Mouse (Mus musculus): Measurements from ENCODE around the gene Dnmt1.
"Not testable (repeated sequence)": the region's sequence is repeated elsewhere in the genome, so short reads cannot be mapped to it uniquely, and the experiment has no call there.

Dnmt1 gene

DNA sequence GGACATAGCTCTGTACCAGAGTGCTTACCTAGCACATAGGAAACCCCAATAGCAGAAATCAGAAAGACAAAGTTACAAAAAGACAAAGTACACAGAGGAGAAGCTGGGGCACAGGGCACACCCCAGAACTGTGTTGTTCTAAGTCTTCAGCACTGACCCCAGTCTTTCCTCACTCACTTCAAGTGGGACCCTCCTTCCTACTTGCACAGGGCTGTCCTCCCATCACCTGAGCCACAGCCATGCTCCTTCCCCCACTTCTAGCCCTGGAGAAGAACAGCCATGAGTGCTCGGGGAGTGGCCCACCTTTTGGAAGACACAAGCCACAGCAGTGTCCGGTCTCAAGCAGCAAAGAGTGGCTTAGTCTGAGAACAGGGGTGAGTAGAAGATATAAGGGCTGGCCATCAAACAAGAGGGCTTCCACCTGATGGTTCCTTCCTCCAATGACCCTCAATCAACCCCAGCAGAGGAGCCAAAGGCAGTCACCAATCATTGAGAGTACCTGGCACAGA, at the start of gene Dnmt1:
Dnmt1 (minus strand) TSS at position 459 of the 509 bp plus-strand sequence.
- no peak for DNase-seq

DNA sequence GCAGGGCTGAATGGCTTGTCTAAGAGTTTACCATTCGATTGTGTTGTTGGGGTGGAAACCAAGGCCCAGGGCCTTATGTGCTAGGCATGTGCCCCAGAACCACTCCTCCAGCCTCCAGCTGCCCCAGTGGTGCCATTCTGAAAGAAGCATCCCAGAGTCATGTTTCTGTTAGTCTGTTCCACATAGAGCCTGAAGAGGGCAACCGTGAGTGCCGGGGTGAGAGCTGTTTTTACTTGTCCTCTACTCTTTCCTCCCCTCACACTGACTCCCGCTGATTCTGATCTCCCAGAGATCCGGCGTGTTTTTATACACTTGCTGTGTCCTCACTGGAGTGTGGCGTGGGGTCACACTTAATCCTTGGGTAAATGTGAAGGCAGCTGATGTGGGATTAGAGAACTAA, 48.3 kb upstream of the Dnmt1 start:
- DNase-seq, result no peak

- no peak for DNase-seq
These were observed 47.7 kb upstream of the Dnmt1 start for GRCm38 (mm10) chr9:21007313-21007952.

- DNase-seq, result peak; percentile 73 to 85
These were observed 43.2 kb upstream of the Dnmt1 start, which contains the start of gene Mrpl4 for GRCm38 (mm10) chr9:21002627-21003551. Gene Mrpl4, plus strand, starts transcription at chr9:21002738.

- no peak for DNase-seq
These were observed 42.6 kb upstream of the Dnmt1 start for GRCm38 (mm10) chr9:21002270-21002626.

DNA sequence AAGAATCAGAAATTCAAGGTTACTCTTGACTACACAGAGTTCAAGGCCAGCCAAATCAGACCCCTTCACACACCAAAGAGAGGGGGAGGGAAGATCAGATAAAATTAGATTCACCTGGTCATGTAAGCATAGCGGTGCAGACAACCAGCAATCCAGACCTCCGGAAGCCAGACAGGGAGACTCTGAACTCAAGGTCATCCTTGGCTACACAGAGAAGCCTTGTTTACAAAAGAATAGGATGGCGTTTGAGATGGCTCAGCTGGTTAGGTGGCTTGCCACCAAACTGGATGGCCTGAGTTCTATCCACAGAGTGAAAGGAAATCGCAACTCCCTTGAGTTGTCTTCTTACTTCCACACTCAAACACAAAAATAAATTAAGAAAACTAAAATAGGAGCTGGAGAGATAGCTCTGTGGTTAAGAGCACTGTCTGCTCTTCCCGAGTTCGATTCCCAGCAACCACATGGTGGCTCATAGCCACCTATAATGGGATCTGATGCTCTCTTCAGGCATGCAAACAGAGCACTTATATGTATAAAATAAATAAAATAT, 42.0 kb upstream of the Dnmt1 start:
- DNase-seq, result no peak

DNA sequence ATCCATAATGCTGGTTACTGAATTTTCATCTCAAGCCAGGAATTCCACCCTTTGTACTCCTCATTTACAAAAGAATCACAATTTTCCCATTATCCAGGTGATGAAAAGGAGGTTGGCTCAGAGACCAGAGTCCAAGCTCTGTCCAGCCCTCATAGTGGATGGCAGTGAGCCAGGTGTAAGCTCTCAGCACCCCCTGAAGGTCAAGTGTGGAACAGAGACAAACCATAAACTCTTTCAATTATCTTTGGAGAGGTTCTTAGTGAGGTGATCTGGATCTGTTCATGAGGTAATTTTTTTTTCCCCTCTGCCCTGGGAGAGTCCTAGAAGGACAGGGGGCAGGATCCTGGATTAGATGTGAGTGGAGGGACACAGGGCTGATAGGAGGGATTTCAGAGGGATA, 41.1 kb upstream of the Dnmt1 start:
- peak; percentile 46 to 67 for DNase-seq

DNA sequence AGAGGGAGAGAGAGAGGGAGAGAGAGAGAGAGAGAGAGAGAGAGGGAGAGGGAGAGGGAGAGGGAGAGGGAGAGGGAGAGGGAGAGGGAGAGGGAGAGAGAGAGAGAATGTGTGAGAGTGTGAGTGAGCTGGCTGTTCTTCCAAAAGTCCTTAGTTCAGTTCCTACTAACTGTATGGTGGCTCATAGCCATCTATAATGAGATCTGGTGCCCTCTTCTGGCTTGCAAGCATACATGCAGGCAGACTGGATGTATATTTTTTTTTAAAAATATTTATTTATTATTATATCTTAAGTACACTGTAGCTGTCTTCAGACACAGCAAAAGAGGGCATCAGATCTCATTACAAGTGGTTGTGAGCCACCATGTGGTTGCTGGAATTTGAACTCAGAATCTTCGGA, 38.6 kb upstream of the Dnmt1 start:
- DNase-seq, result not testable (repeated sequence)

DNA sequence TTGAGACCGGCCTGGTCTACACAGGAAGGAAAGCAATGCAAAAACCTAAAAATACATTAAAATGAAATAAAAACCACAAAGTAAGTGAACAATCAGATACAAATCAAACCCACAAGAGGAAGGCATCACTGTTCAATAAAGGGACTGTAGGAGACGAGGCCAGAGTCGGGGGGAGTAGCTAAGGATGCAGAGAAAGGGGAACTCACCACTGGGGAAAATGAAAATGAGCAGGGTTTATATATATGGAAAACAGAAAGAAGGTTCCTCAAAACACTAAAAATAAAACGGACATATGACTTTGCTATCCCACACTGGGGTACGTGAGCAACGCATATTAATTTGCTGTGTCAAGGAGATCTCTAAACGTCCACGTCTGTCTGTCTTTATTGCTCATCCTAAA, 37.4 kb upstream of the Dnmt1 start:
- DNase-seq, result no peak

- DNase-seq, result peak; percentile 66 to 81
These were observed 35.4 kb upstream of the Dnmt1 start for GRCm38 (mm10) chr9:20995069-20995468.

GRCm38 (mm10) chr9:20993165-20993898, 33.6 kb upstream of the Dnmt1 start:
- no peak for DNase-seq

DNA sequence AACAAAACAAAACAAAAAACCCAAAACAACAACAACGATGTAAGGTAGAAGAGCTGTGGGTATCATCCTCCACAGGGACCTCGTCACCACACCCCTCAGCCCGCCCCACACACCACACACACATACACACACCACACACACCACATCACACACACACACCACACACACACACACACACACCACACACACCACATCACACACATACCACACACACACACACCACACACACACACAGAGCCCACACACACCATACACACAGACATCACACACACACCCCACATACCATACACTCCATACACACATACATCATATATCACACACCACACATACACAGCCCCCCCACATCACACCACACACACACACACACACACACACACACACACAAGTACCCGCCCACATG, 31.9 kb upstream of the Dnmt1 start:
- no peak for DNase-seq

GRCm38 (mm10) chr9:20990861-20991260, 31.2 kb upstream of the Dnmt1 start:
- DNase-seq, result peak; percentile 65

GRCm38 (mm10) chr9:20987953-20988352, 28.3 kb upstream of the Dnmt1 start:
- no peak for DNase-seq

DNA sequence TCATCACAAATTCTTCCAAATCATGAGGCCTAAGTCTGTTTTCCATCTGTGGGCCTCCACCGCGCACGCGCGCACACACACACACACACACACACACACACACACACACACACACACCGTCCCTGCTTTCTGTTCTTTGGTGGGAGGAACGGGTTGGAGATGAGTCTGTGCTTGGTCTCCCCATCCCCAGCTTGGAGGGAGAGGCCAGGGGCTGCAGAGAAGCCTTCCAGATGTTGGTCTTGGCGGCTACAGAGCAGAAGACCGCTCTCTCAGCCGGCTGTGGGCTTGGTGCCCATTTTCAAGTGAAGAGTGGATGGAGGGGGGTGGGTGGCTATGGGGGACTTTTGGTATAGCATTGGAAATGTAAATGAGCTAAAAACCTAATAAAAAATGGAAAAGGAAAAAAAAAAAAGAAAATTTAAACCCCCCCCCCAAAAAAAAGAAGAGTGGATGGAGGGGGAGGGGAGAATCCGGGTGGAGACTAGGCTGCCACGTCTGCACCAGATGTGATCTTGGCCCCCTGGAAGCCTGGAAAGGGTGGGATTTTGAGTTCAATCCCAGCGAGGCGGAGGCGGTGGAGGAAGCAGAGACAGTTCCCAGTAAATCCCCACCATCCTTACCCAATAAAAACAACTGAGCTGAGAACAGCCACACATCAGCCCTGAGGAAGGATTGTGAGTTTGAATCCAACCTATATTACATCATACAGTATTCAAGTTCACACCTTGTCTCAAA, 27.4 kb upstream of the Dnmt1 start:
- no peak for DNase-seq

- no peak for DNase-seq
These were observed 23.5 kb upstream of the Dnmt1 start for GRCm38 (mm10) chr9:20983169-20983568.

DNA sequence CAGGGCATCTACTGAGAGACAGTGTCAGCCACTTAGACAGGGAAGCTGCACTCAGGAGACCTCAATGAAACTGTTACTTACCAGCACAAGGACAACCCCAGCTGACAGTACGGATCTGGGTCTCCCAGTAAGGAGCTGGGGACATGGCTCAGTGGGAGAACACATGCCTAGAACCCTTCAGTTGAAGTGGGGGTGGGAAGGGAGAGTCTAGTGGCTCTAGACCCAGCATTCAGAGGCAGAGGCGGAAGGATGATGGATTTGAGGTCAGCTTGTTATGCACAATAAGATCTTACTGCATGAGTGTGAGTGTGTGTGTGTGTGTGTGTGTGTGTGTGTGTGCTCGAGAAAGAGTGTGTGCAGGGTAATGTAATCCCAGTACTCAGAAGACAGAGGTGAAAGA, 22.5 kb upstream of the Dnmt1 start:
- DNase-seq, result no peak

- no peak for DNase-seq
These were observed 20.1 kb upstream of the Dnmt1 start for GRCm38 (mm10) chr9:20979769-20980168.

GRCm38 (mm10) chr9:20979181-20979580, 19.5 kb upstream of the Dnmt1 start:
- no peak for DNase-seq

GRCm38 (mm10) chr9:20978409-20979095, 18.9 kb upstream of the Dnmt1 start:
- DNase-seq, result no peak

- DNase-seq, result no peak
These were observed 17.4 kb upstream of the Dnmt1 start for GRCm38 (mm10) chr9:20976961-20977689.

All from kidney, adult 8-10 months (tissue).